Mouse (Mus musculus) c-Kit-negative CD71-positive TER-119-positive erythroid progenitor cells, embryonic 14.5 days (primary cell): ENCODE results near the gene Ube2b.

Source experiments
- DNase-seq: peaks from one replicate; pipeline ENCODE4 v3.0.0-alpha.2; 2013; ENCODE audit warnings: low read depth, low spot score

Ube2b gene

GRCm38 (mm10) chr11:52000290-52000962, at the start of gene Ube2b:
TSS of gene Ube2b (minus strand) at chr11:52000762.
- peak; percentile 94 for DNase-seq

- no peak for DNase-seq
These were observed 46.0 kb upstream of the Ube2b start for GRCm38 (mm10) chr11:52046446-52047165.

GRCm38 (mm10) chr11:52044156-52044555, 43.6 kb upstream of the Ube2b start:
- DNase-seq = no peak

GRCm38 (mm10) chr11:52043224-52043623, 42.7 kb upstream of the Ube2b start:
- DNase-seq = no peak

- DNase-seq = no peak
These were observed 37.1 kb upstream of the Ube2b start for GRCm38 (mm10) chr11:52037659-52038058.

GRCm38 (mm10) chr11:52035905-52036304, 35.3 kb upstream of the Ube2b start:
- DNase-seq = no peak

GRCm38 (mm10) chr11:52033953-52034352, 33.4 kb upstream of the Ube2b start:
- no peak for DNase-seq

- DNase-seq = no peak
These were observed 31.8 kb upstream of the Ube2b start for GRCm38 (mm10) chr11:52032356-52032755.

GRCm38 (mm10) chr11:52018217-52018616, 17.7 kb upstream of the Ube2b start:
- no peak for DNase-seq

- DNase-seq = no peak
These were observed 11.0 kb upstream of the Ube2b start for GRCm38 (mm10) chr11:52011541-52011940.

- no peak for DNase-seq
These were observed 10.4 kb upstream of the Ube2b start for GRCm38 (mm10) chr11:52011011-52011410.

- DNase-seq = no peak
These were observed 5.0 kb upstream of the Ube2b start for GRCm38 (mm10) chr11:52005586-52005985.

- DNase-seq = peak; percentile 86
These were observed 3.4 kb upstream of the Ube2b start, which contains the start of gene Cdkl3 for GRCm38 (mm10) chr11:52003772-52004528. TSS of gene Cdkl3 (plus strand) at chr11:52004221.

GRCm38 (mm10) chr11:52003505-52003771, 2.9 kb upstream of the Ube2b start:
- DNase-seq = no peak

GRCm38 (mm10) chr11:52002842-52003504, 2.4 kb upstream of the Ube2b start:
- no peak for DNase-seq

- no peak for DNase-seq
These were observed 1.3 kb upstream of the Ube2b start for GRCm38 (mm10) chr11:52001861-52002260.

GRCm38 (mm10) chr11:52001341-52001740, 779 bp upstream of the Ube2b start:
- no peak for DNase-seq

- peak; percentile 21 for DNase-seq
These were observed 812 bp downstream of the Ube2b start for GRCm38 (mm10) chr11:51999611-52000289.

- no peak for DNase-seq
These were observed 28.9 kb downstream of the Ube2b start for GRCm38 (mm10) chr11:51971644-51972043.

- DNase-seq = no peak
These were observed 31.1 kb downstream of the Ube2b start for GRCm38 (mm10) chr11:51969511-51969910.

GRCm38 (mm10) chr11:51968896-51969295, 31.7 kb downstream of the Ube2b start:
- no peak for DNase-seq
